In the genomic region with DNA sequence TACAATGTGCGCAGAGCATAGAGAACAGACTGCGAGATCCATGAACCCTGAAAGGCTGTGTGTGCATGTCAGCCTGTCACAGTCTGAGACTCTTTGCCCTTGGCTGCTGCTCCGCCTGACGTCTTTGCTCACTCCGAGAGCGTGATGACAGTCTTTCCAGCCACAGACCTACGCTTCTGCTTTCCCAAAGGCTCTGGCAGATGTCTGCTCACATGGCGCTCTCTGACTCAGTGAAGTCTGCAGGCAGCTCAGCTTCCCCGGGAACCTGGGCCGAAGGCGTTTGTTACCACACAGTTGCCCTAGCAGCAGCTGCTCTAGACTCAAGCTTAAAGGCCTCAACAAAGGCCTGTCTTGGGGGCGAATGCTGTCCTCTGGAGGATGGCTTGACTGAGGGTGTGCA, we compare ENCODE assay signal across 9 mouse cellular contexts. TPM values are rescaled to one million over a fixed set of nuclear protein-coding genes. Genes with fewer than 3 reads are reported as not detected.
A peak's percentile ranks its signal among the peaks of the same experiment; 100 is the strongest.
DNase-seq lines count a peak whose midpoint lies in the region; ATAC-seq and TF ChIP-seq lines count a peak whose summit lies in the region.
"Had no signal": no experiment of that assay in that cellular context is flagged by ENCODE, and none has a peak within 500 bp of the region (broad histone marks: within the 10 kb centered on the region; RNA-seq: fewer than 3 reads in every experiment).

No protein-coding gene starts in this region.

- peak overlapping the region; percentile 7; the same call in 1 of the 2 replicates for H3K27ac ChIP-seq in midbrain, embryonic 10.5 days (replicated peaks)
- H3K27ac ChIP-seq in midbrain, embryonic 16.5 days (ENCODE audit: low read length), result no peak overlapping the region
- peak overlapping the region; percentile 30 for H3K27ac ChIP-seq in cortical plate, adult 2 months (ENCODE audit: insufficient read depth, low read length)
- H3K27ac ChIP-seq in heart, adult 2 months, result peak overlapping the region; percentile 52
- 0 out of 2 replicates have a peak overlapping the region, but pooled peaks have one; percentile 3 for H3K27ac ChIP-seq in stomach, embryonic 15.5 days

- no peaks in the 10 kb centered on the region for H3K79me2 ChIP-seq in heart, adult 2 months (replicated peaks; ENCODE audit: control insufficient read depth, insufficient read depth, low read length)

- H3K4me1 ChIP-seq in midbrain, embryonic 10.5 days, result peaks cover 44% of the 10 kb centered on the region
- H3K4me1 ChIP-seq in midbrain, embryonic 16.5 days (ENCODE audit: control insufficient read depth, insufficient read depth, low read length), result peaks cover 9% of the 10 kb centered on the region
- peaks cover 6% of the 10 kb centered on the region for H3K4me1 ChIP-seq in cortical plate, adult 2 months (ENCODE audit: control insufficient read depth, insufficient read depth, low read length)
- peaks cover 10% of the 10 kb centered on the region for H3K4me1 ChIP-seq in heart, adult 2 months (ENCODE audit: control insufficient read depth, insufficient read depth, low read length)
- H3K4me1 ChIP-seq in stomach, embryonic 15.5 days, result peaks cover 34% of the 10 kb centered on the region; the same call in 1 of the 2 replicates

- H3K9ac ChIP-seq in midbrain, embryonic 16.5 days (ENCODE audit: low read depth, low read length), result no peak overlapping the region
- no peak overlapping the region for H3K9ac ChIP-seq in heart, adult 2 months (ENCODE audit: low read depth, low read length)
- H3K9ac ChIP-seq in stomach, embryonic 15.5 days, result no peak overlapping the region

- TF ChIP-seq POLR2A in cortical plate, adult 2 months (IDR thresholded peaks at IDR 0.05; ENCODE audit: extremely low read depth, insufficient read depth, low read length), result no peak
- TF ChIP-seq POLR2A in heart, adult 2 months (IDR thresholded peaks at IDR 0.05; ENCODE audit: insufficient read depth, low read depth, low read length), result 0 out of 2 replicates have a peak, but pooled peaks have one; percentile 25

- TF ChIP-seq CTCF in cortical plate, adult 2 months (IDR thresholded peaks at IDR 0.05; ENCODE audit: extremely low read depth, insufficient read depth, low read length), result no peak
- no peak for TF ChIP-seq CTCF in heart, adult 2 months (IDR thresholded peaks at IDR 0.05)

- no peak overlapping the region for H3K4me3 ChIP-seq in midbrain, embryonic 10.5 days
- no peak overlapping the region for H3K4me3 ChIP-seq in midbrain, embryonic 16.5 days (ENCODE audit: low read depth, low read length)
- no peak overlapping the region for H3K4me3 ChIP-seq in cortical plate, adult 2 months (ENCODE audit: insufficient read depth, low read length)
- no peak overlapping the region for H3K4me3 ChIP-seq in heart, adult 2 months
- H3K4me3 ChIP-seq in stomach, embryonic 15.5 days (replicated peaks), result no peak overlapping the region

- ATAC-seq in midbrain, embryonic 16.5 days, result no peak
- ATAC-seq in stomach, embryonic 15.5 days (ENCODE audit: insufficient read depth, low FRiP score, low read depth), result no peak

- no peak overlapping the region for H3K4me2 ChIP-seq in midbrain, embryonic 16.5 days (ENCODE audit: low read length)
- H3K4me2 ChIP-seq in stomach, embryonic 15.5 days, result no peak overlapping the region

- H3K9me3 ChIP-seq in midbrain, embryonic 10.5 days (replicated peaks), result no peaks in the 10 kb centered on the region
- no peaks in the 10 kb centered on the region for H3K9me3 ChIP-seq in midbrain, embryonic 16.5 days (replicated peaks; ENCODE audit: control insufficient read depth, low read length, poor library complexity, severe bottlenecking)
- H3K9me3 ChIP-seq in stomach, embryonic 15.5 days, result no peaks in the 10 kb centered on the region

- no peaks in the 10 kb centered on the region for H3K27me3 ChIP-seq in midbrain, embryonic 10.5 days (ENCODE audit: low read depth, poor library complexity, severe bottlenecking)
- H3K27me3 ChIP-seq in midbrain, embryonic 16.5 days (ENCODE audit: control insufficient read depth, insufficient read depth, low read depth, low read length), result no peaks in the 10 kb centered on the region
- H3K27me3 ChIP-seq in heart, adult 2 months (ENCODE audit: control insufficient read depth, insufficient read depth, low read length), result no peaks in the 10 kb centered on the region
- no peaks in the 10 kb centered on the region for H3K27me3 ChIP-seq in stomach, embryonic 15.5 days (replicated peaks)
- H3K27me3 ChIP-seq: megakaryocyte, embryonic 14.5 days had no signal

- peak; percentile 18 for DNase-seq in midbrain, embryonic 10.5 days (ENCODE audit: low spot score)
- peak; percentile 59 to 71 for DNase-seq in heart, adult 2 months
- peak; percentile 85 for DNase-seq in layer of hippocampus, adult 9-10 months (ENCODE audit: low spot score)
- DNase-seq in lung, postnatal 36 days, result peak; percentile 71
- no peak for DNase-seq in spleen, adult 18-20 months

- intact Hi-C loops in heart, adult 2 months (cut with DNase I), result loop anchor here (5.0 kb wide), 1 partner anchor 57 kb away; a partner anchor contains a TSS

- peak; percentile 37; the same call in 1 of the 2 replicates for TF ChIP-seq EP300 in heart, adult 2 months (IDR thresholded peaks at IDR 0.05; ENCODE audit: insufficient read depth, low read depth, low read length)

- WGBS in midbrain, embryonic 10.5 days, result 65% methylated on average over 12 of the region's 12 CpGs
- WGBS in midbrain, embryonic 16.5 days, result 42% methylated on average over 12 of the region's 12 CpGs
- WGBS in heart, adult 2 months, result 55% methylated on average over 12 of the region's 12 CpGs
- WGBS in stomach, embryonic 15.5 days, result 55% methylated on average over 12 of the region's 12 CpGs

- H3K36me3 ChIP-seq in midbrain, embryonic 10.5 days, result no peaks in the 10 kb centered on the region
- H3K36me3 ChIP-seq in midbrain, embryonic 16.5 days (ENCODE audit: control insufficient read depth, insufficient read depth, low read length), result no peaks in the 10 kb centered on the region
- H3K36me3 ChIP-seq in heart, adult 2 months (ENCODE audit: control insufficient read depth, insufficient read depth, low read length), result no peaks in the 10 kb centered on the region
- no peaks in the 10 kb centered on the region for H3K36me3 ChIP-seq in stomach, embryonic 15.5 days

RNA-seq across cellular contexts. Expression of a gene that starts 15.0 kb away (rescaled TPM):
- polyA plus RNA-seq in midbrain, embryonic 10.5 days (2016; fragmentation: Nextera tagmentation; extraction: Ambion mirVana), result 24.1 and 26.7 TPM in 2 replicates
- 16.2 and 16.9 TPM in 2 replicates for polyA plus RNA-seq in midbrain, embryonic 16.5 days (2015; fragmentation: Nextera tagmentation; extraction: Ambion mirVana)
- polyA plus RNA-seq in cortical plate, adult 2 months (2012; rRNA removed), result 26.1 and 26.6 TPM in 2 replicates
- total RNA-seq in heart, adult 2 months (2021), result 10 to 100 TPM; 25.7 to 27.3 TPM
- 7.0 and 11.8 TPM in 2 replicates for polyA plus RNA-seq in heart, adult 2 months (2012; rRNA removed)
- polyA plus RNA-seq in stomach, embryonic 15.5 days (2015; fragmentation: Nextera tagmentation; extraction: Ambion mirVana), result 40.3 and 42.2 TPM in 2 replicates

RNA-seq across cellular contexts. Expression of a gene that starts 34.4 kb away (rescaled TPM):
- 0.06 TPM in 1 of 2 replicates, not detected in the other for polyA plus RNA-seq in midbrain, embryonic 10.5 days (2016; fragmentation: Nextera tagmentation; extraction: Ambion mirVana)
- polyA plus RNA-seq in midbrain, embryonic 16.5 days (2015; fragmentation: Nextera tagmentation; extraction: Ambion mirVana), result 0.08 TPM in 1 of 2 replicates, not detected in the other
- 0.08 and 0.13 TPM in 2 replicates for polyA plus RNA-seq in cortical plate, adult 2 months (2012; rRNA removed)
- total RNA-seq in heart, adult 2 months (2021), result under 1 TPM; 0.08 to 0.16 TPM
- 0.27 and 0.47 TPM in 2 replicates for polyA plus RNA-seq in heart, adult 2 months (2012; rRNA removed)
- 0.08 and 0.14 TPM in 2 replicates for polyA plus RNA-seq in stomach, embryonic 15.5 days (2015; fragmentation: Nextera tagmentation; extraction: Ambion mirVana)

RNA-seq across cellular contexts. Expression of a gene that starts 56.2 kb away (rescaled TPM):
- 67.2 and 68.3 TPM in 2 replicates for polyA plus RNA-seq in midbrain, embryonic 10.5 days (2016; fragmentation: Nextera tagmentation; extraction: Ambion mirVana)
- polyA plus RNA-seq in midbrain, embryonic 16.5 days (2015; fragmentation: Nextera tagmentation; extraction: Ambion mirVana), result 54.2 and 56.8 TPM in 2 replicates
- 61.7 and 71.6 TPM in 2 replicates for polyA plus RNA-seq in cortical plate, adult 2 months (2012; rRNA removed)
- 10 to 100 TPM; 17.3 to 21.1 TPM for total RNA-seq in heart, adult 2 months (2021)
- polyA plus RNA-seq in heart, adult 2 months (2012; rRNA removed), result 13.6 and 17.8 TPM in 2 replicates
- 84.5 and 88.8 TPM in 2 replicates for polyA plus RNA-seq in stomach, embryonic 15.5 days (2015; fragmentation: Nextera tagmentation; extraction: Ambion mirVana)

Comparison
In these comparisons a context has a peak if more than half of its experiments do, and no peak if none do; other contexts are left out.
1. DNase-seq: peak in midbrain, embryonic 10.5 days (single experiment), heart, adult 2 months (2 of 2), layer of hippocampus, adult 9-10 months (single experiment) and lung, postnatal 36 days (single experiment); none in spleen, adult 18-20 months (0 of 2).